Comparison of ENCODE assay signal across 14 mouse cellular contexts in genomic region chr4:57797548-57798285, GRCm38 (mm10).
A peak's percentile ranks its signal among the peaks of the same experiment; 100 is the strongest.
DNase-seq lines count a peak whose midpoint lies in the region; ATAC-seq lines count a peak whose summit lies in the region.
"Had no signal": no experiment of that assay in that cellular context is flagged by ENCODE, and none has a peak within 500 bp of the region (broad histone marks: within the 10 kb centered on the region; RNA-seq: fewer than 3 reads in every experiment).

No protein-coding gene starts in this region.

- 53% methylated on average over 9 of the region's 9 CpGs for WGBS in heart, embryonic 12.5 days
- 86% methylated on average over 9 of the region's 9 CpGs for WGBS in neural tube, embryonic 11.5 days
- 80% methylated on average over 9 of the region's 9 CpGs for WGBS in neural tube, embryonic 15.5 days
- 54% methylated on average over 9 of the region's 9 CpGs for WGBS in heart, embryonic 16.5 days

- H3K4me1 ChIP-seq in heart, embryonic 12.5 days (replicated peaks), result peaks cover 60% of the 10 kb centered on the region
- no peaks in the 10 kb centered on the region for H3K4me1 ChIP-seq in neural tube, embryonic 11.5 days (ENCODE audit: control insufficient read depth, insufficient read depth, low read length)
- H3K4me1 ChIP-seq in neural tube, embryonic 15.5 days, result peaks cover 7% of the 10 kb centered on the region; the same call in 1 of the 2 replicates
- H3K4me1 ChIP-seq in heart, embryonic 16.5 days (ENCODE audit: control insufficient read depth, insufficient read depth, low read length), result peaks cover 55% of the 10 kb centered on the region

- peak overlapping the region; percentile 85 for H3K27ac ChIP-seq in heart, embryonic 12.5 days (ENCODE audit: poor library complexity, severe bottlenecking)
- 0 out of 2 replicates have a peak overlapping the region, but pooled peaks have one; percentile 7 for H3K27ac ChIP-seq in neural tube, embryonic 11.5 days (ENCODE audit: low read depth, low read length)
- H3K27ac ChIP-seq in neural tube, embryonic 15.5 days (replicated peaks), result no peak overlapping the region
- peak overlapping the region; percentile 81 for H3K27ac ChIP-seq in heart, embryonic 16.5 days (ENCODE audit: low read length)
- H3K27ac ChIP-seq: hindbrain, embryonic 14.5 days; limb, embryonic 12.5 days; neural tube, embryonic 12.5 days had no signal

- H3K36me3 ChIP-seq in heart, embryonic 12.5 days, result peaks cover 14% of the 10 kb centered on the region; the same call in 1 of the 2 replicates
- H3K36me3 ChIP-seq in neural tube, embryonic 11.5 days (ENCODE audit: control insufficient read depth, insufficient read depth, low read length), result no peaks in the 10 kb centered on the region
- H3K36me3 ChIP-seq in neural tube, embryonic 15.5 days, result no peaks in the 10 kb centered on the region
- peaks cover 2% of the 10 kb centered on the region; the same call in 1 of the 2 replicates for H3K36me3 ChIP-seq in heart, embryonic 16.5 days (ENCODE audit: control insufficient read depth, insufficient read depth)
- H3K36me3 ChIP-seq: G1E; limb, embryonic 12.5 days; neural tube, embryonic 12.5 days had no signal

- no peak overlapping the region for H3K4me2 ChIP-seq in heart, embryonic 12.5 days
- no peak overlapping the region for H3K4me2 ChIP-seq in neural tube, embryonic 11.5 days (ENCODE audit: low read depth)
- H3K4me2 ChIP-seq in neural tube, embryonic 15.5 days, result no peak overlapping the region
- peak overlapping the region; percentile 21; the same call in 1 of the 2 replicates for H3K4me2 ChIP-seq in heart, embryonic 16.5 days (ENCODE audit: low read depth, low read length)
- H3K4me2 ChIP-seq: hindbrain, embryonic 14.5 days; limb, embryonic 12.5 days; neural tube, embryonic 12.5 days had no signal

- H3K9me3 ChIP-seq in heart, embryonic 12.5 days (replicated peaks), result no peaks in the 10 kb centered on the region
- no peaks in the 10 kb centered on the region for H3K9me3 ChIP-seq in neural tube, embryonic 11.5 days (ENCODE audit: control insufficient read depth, low read length)
- H3K9me3 ChIP-seq in neural tube, embryonic 15.5 days (replicated peaks), result no peaks in the 10 kb centered on the region
- no peaks in the 10 kb centered on the region for H3K9me3 ChIP-seq in heart, embryonic 16.5 days (replicated peaks; ENCODE audit: control insufficient read depth, low read length)
- H3K9me3 ChIP-seq: limb, embryonic 12.5 days; neural tube, embryonic 12.5 days had no signal

- H3K27me3 ChIP-seq in heart, embryonic 12.5 days (replicated peaks), result no peaks in the 10 kb centered on the region
- H3K27me3 ChIP-seq in neural tube, embryonic 11.5 days (ENCODE audit: control insufficient read depth, insufficient read depth, low read length), result no peaks in the 10 kb centered on the region
- H3K27me3 ChIP-seq in neural tube, embryonic 15.5 days (replicated peaks), result no peaks in the 10 kb centered on the region
- no peaks in the 10 kb centered on the region for H3K27me3 ChIP-seq in heart, embryonic 16.5 days (ENCODE audit: control insufficient read depth, insufficient read depth, low read length)
- H3K27me3 ChIP-seq: limb, embryonic 12.5 days; neural tube, embryonic 12.5 days had no signal

- ATAC-seq in heart, embryonic 12.5 days (ENCODE audit: insufficient number of reproducible peaks, low FRiP score), result no peak
- no peak for ATAC-seq in neural tube, embryonic 11.5 days (ENCODE audit: insufficient read depth, low FRiP score, low TSS enrichment)
- no peak for ATAC-seq in neural tube, embryonic 15.5 days (ENCODE audit: low FRiP score)
- no peak for ATAC-seq in heart, embryonic 16.5 days (replicated peaks; ENCODE audit: extremely low read depth, insufficient read depth, low FRiP score)
- peak; percentile 50 for ATAC-seq in megakaryocyte-erythroid progenitor cell, adult 5-6 weeks (replicated peaks; ENCODE audit: low FRiP score, low TSS enrichment, poor library complexity, severe bottlenecking)

- H3K9ac ChIP-seq in heart, embryonic 12.5 days, result no peak overlapping the region
- no peak overlapping the region for H3K9ac ChIP-seq in neural tube, embryonic 11.5 days (ENCODE audit: low read length)
- no peak overlapping the region for H3K9ac ChIP-seq in neural tube, embryonic 15.5 days (replicated peaks)
- peak overlapping the region; percentile 47; the same call in 1 of the 2 replicates for H3K9ac ChIP-seq in heart, embryonic 16.5 days (ENCODE audit: low read length)
- H3K9ac ChIP-seq: hindbrain, embryonic 14.5 days; limb, embryonic 12.5 days; neural tube, embryonic 12.5 days had no signal

- DNase-seq in heart, adult 8-10 months (ENCODE audit: low spot score), result no peak
- DNase-seq in neural tube, embryonic 11.5 days (ENCODE audit: low spot score), result no peak
- DNase-seq in left cerebral cortex, adult 11 months (ENCODE audit: low spot score), result no peak
- no peak for DNase-seq in retina, postnatal 1 day
- DNase-seq: cerebellum, postnatal 25 days; thymus, postnatal 25 days had no signal

- H3K4me3 ChIP-seq in heart, embryonic 12.5 days, result no peak overlapping the region
- H3K4me3 ChIP-seq in neural tube, embryonic 11.5 days (ENCODE audit: low read depth, low read length), result no peak overlapping the region
- H3K4me3 ChIP-seq in neural tube, embryonic 15.5 days (replicated peaks), result no peak overlapping the region
- H3K4me3 ChIP-seq in heart, embryonic 16.5 days (ENCODE audit: low read length), result no peak overlapping the region
- H3K4me3 ChIP-seq: limb, embryonic 12.5 days; neural tube, embryonic 12.5 days had no signal
